Mouse (Mus musculus): ENCODE results near the gene Rbfox2. TPM values are rescaled to one million over a fixed set of nuclear protein-coding genes. Genes with fewer than 3 reads are reported as not detected.

The Rbfox2 gene
- polyA plus RNA-seq, 1 experiment from 2014 or later = 16.8 TPM

GRCm38 (mm10) chr15:77235551-77235950, 71.3 kb downstream of the Rbfox2 start:
- no peak overlapping the region for H3K4me2 ChIP-seq (replicated peaks; ENCODE audit: low read depth)
- H3K27ac ChIP-seq (ENCODE audit: low read depth, low read length) = peak overlapping the region; percentile 42; the same call in 1 of the 2 replicates
- H3K9me3 ChIP-seq (ENCODE audit: control insufficient read depth) = no peaks in the 10 kb centered on the region
- no peak overlapping the region for H3K4me3 ChIP-seq (ENCODE audit: low read depth, low read length)
- H3K27me3 ChIP-seq (replicated peaks; ENCODE audit: control insufficient read depth, insufficient read depth, low read length) = no peaks in the 10 kb centered on the region
- TF ChIP-seq CTCF (IDR thresholded peaks at IDR 0.05; ENCODE audit: low read depth) = no peak
- no peaks in the 10 kb centered on the region; the same call in 1 of the 2 replicates for H3K4me1 ChIP-seq (replicated peaks; ENCODE audit: control insufficient read depth, insufficient read depth, low read length)
- H3K9ac ChIP-seq (ENCODE audit: low read depth, low read length) = no peak overlapping the region
- ATAC-seq = no peak
- no peaks in the 10 kb centered on the region for H3K36me3 ChIP-seq (ENCODE audit: control insufficient read depth, insufficient read depth)
- 91% methylated on average over 4 of the region's 4 CpGs for WGBS

- H3K4me1 ChIP-seq (replicated peaks; ENCODE audit: control insufficient read depth, insufficient read depth, low read length) = no peaks in the 10 kb centered on the region; the same call in 1 of the 2 replicates
- no peak overlapping the region for H3K27ac ChIP-seq (ENCODE audit: low read depth, low read length)
- H3K4me2 ChIP-seq (replicated peaks; ENCODE audit: low read depth) = no peak overlapping the region
- H3K9ac ChIP-seq (ENCODE audit: low read depth, low read length) = no peak overlapping the region
- no peak overlapping the region for H3K4me3 ChIP-seq (ENCODE audit: low read depth, low read length)
- no peaks in the 10 kb centered on the region for H3K9me3 ChIP-seq (ENCODE audit: control insufficient read depth)
- TF ChIP-seq CTCF (IDR thresholded peaks at IDR 0.05; ENCODE audit: low read depth) = no peak
- no peaks in the 10 kb centered on the region for H3K36me3 ChIP-seq (ENCODE audit: control insufficient read depth, insufficient read depth)
- no peak for ATAC-seq
- WGBS = 54% methylated on average over 4 of the region's 4 CpGs
- no peaks in the 10 kb centered on the region for H3K27me3 ChIP-seq (replicated peaks; ENCODE audit: control insufficient read depth, insufficient read depth, low read length)
Observed at GRCm38 (mm10) chr15:77234296-77234695, 72.5 kb downstream of the Rbfox2 start.

- H3K4me1 ChIP-seq (replicated peaks; ENCODE audit: control insufficient read depth, insufficient read depth, low read length) = no peaks in the 10 kb centered on the region; the same call in 1 of the 2 replicates
- ATAC-seq = no peak
Observed at GRCm38 (mm10) chr15:77230144-77230543, 76.7 kb downstream of the Rbfox2 start.

GRCm38 (mm10) chr15:77226831-77227354, 79.9 kb downstream of the Rbfox2 start:
- peaks cover 4% of the 10 kb centered on the region; the same call in 1 of the 2 replicates for H3K36me3 ChIP-seq (ENCODE audit: control insufficient read depth, insufficient read depth)
- no peak overlapping the region for H3K27ac ChIP-seq (ENCODE audit: low read depth, low read length)
- H3K4me2 ChIP-seq (replicated peaks; ENCODE audit: low read depth) = no peak overlapping the region
- H3K4me1 ChIP-seq (replicated peaks; ENCODE audit: control insufficient read depth, insufficient read depth, low read length) = 0 out of 2 replicates have a peak, but pooled peaks cover 2% of the 10 kb centered on the region
- no peaks in the 10 kb centered on the region for H3K9me3 ChIP-seq (ENCODE audit: control insufficient read depth)
- H3K4me3 ChIP-seq (ENCODE audit: low read depth, low read length) = no peak overlapping the region
- WGBS = 49% methylated on average over 7 of the region's 7 CpGs
- no peak overlapping the region for H3K9ac ChIP-seq (ENCODE audit: low read depth, low read length)
- ATAC-seq = no peak
- H3K27me3 ChIP-seq (replicated peaks; ENCODE audit: control insufficient read depth, insufficient read depth, low read length) = no peaks in the 10 kb centered on the region
- TF ChIP-seq CTCF (IDR thresholded peaks at IDR 0.05; ENCODE audit: low read depth) = peak; percentile 39

More at GRCm38 (mm10) chr15:77230144-77230543, 76.7 kb downstream of the Rbfox2 start:
- Histone ChIP-seq H3K4me3 (ENCODE audit: low read depth, low read length) (no peak overlapping the region), H3K27me3 (replicated peaks; ENCODE audit: control insufficient read depth, insufficient read depth, low read length) (no peaks in the 10 kb centered on the region), H3K36me3 (ENCODE audit: control insufficient read depth, insufficient read depth) (no peaks in the 10 kb centered on the region), H3K27ac (ENCODE audit: low read depth, low read length) (no peak overlapping the region), H3K4me2 (replicated peaks; ENCODE audit: low read depth) (no peak overlapping the region), H3K9me3 (ENCODE audit: control insufficient read depth) (no peaks in the 10 kb centered on the region), H3K9ac (ENCODE audit: low read depth, low read length) (no peak overlapping the region)
- peak; percentile 38 for TF ChIP-seq CTCF (IDR thresholded peaks at IDR 0.05; ENCODE audit: low read depth)
- WGBS = 64% methylated on average over 3 of the region's 3 CpGs

- H3K9me3 ChIP-seq (ENCODE audit: control insufficient read depth) = no peaks in the 10 kb centered on the region
- no peak for TF ChIP-seq CTCF (IDR thresholded peaks at IDR 0.05; ENCODE audit: low read depth)
- no peak overlapping the region for H3K9ac ChIP-seq (ENCODE audit: low read depth, low read length)
- H3K4me1 ChIP-seq (replicated peaks; ENCODE audit: control insufficient read depth, insufficient read depth, low read length) = 0 out of 2 replicates have a peak, but pooled peaks cover 4% of the 10 kb centered on the region
- no peak for ATAC-seq
- no peak overlapping the region for H3K27ac ChIP-seq (ENCODE audit: low read depth, low read length)
- no peak overlapping the region for H3K4me2 ChIP-seq (replicated peaks; ENCODE audit: low read depth)
- H3K27me3 ChIP-seq (replicated peaks; ENCODE audit: control insufficient read depth, insufficient read depth, low read length) = no peaks in the 10 kb centered on the region
- whole genome bisulfite sequencing = 58% methylated on average over 4 of the region's 4 CpGs
- no peak overlapping the region for H3K4me3 ChIP-seq (ENCODE audit: low read depth, low read length)
- H3K36me3 ChIP-seq (ENCODE audit: control insufficient read depth, insufficient read depth) = peaks cover 4% of the 10 kb centered on the region; the same call in 1 of the 2 replicates
Observed at GRCm38 (mm10) chr15:77225858-77226257, 80.9 kb downstream of the Rbfox2 start.

- H3K27ac ChIP-seq (ENCODE audit: low read depth, low read length) = no peak overlapping the region
- peaks cover 4% of the 10 kb centered on the region; the same call in 1 of the 2 replicates for H3K36me3 ChIP-seq (ENCODE audit: control insufficient read depth, insufficient read depth)
- H3K9ac ChIP-seq (ENCODE audit: low read depth, low read length) = no peak overlapping the region
- H3K4me3 ChIP-seq (ENCODE audit: low read depth, low read length) = no peak overlapping the region
- H3K4me2 ChIP-seq (replicated peaks; ENCODE audit: low read depth) = no peak overlapping the region
- no peaks in the 10 kb centered on the region for H3K27me3 ChIP-seq (replicated peaks; ENCODE audit: control insufficient read depth, insufficient read depth, low read length)
- 0 out of 2 replicates have a peak, but pooled peaks cover 4% of the 10 kb centered on the region for H3K4me1 ChIP-seq (replicated peaks; ENCODE audit: control insufficient read depth, insufficient read depth, low read length)
- TF ChIP-seq CTCF (IDR thresholded peaks at IDR 0.05; ENCODE audit: low read depth) = peak; percentile 80
- ATAC-seq = no peak
- no peaks in the 10 kb centered on the region for H3K9me3 ChIP-seq (ENCODE audit: control insufficient read depth)
Observed at GRCm38 (mm10) chr15:77225274-77225673, 81.5 kb downstream of the Rbfox2 start.

Data from intestine, postnatal 0 days (tissue).